Mouse (Mus musculus): ENCODE data around the gene Nr1d1.
"Not testable (repeated sequence)": the region's sequence is repeated elsewhere in the genome, so short reads cannot be mapped to it uniquely, and the experiment has no call there.

Gene Nr1d1

GRCm38 (mm10) chr11:98738925-98739324 lies 36.2 kb downstream of the Nr1d1 start:
- no peak for DNase-seq (ENCODE audit: low spot score in 2 of 2)

GRCm38 (mm10) chr11:98738428-98738911 lies 36.7 kb downstream of the Nr1d1 start:
- DNase-seq (ENCODE audit: low spot score in 2 of 2), result no peak

- DNase-seq (ENCODE audit: low spot score in 2 of 2), result not testable (repeated sequence)
Observed at GRCm38 (mm10) chr11:98737220-98737619, 37.9 kb downstream of the Nr1d1 start.

- DNase-seq (ENCODE audit: low spot score in 2 of 2), result no peak
Observed at GRCm38 (mm10) chr11:98736176-98736575, 39.0 kb downstream of the Nr1d1 start.

GRCm38 (mm10) chr11:98735111-98735510 lies 40.0 kb downstream of the Nr1d1 start:
- no peak for DNase-seq (ENCODE audit: low spot score in 2 of 2)

- DNase-seq (ENCODE audit: low spot score in 2 of 2), result no peak
Observed at GRCm38 (mm10) chr11:98734020-98734419, 41.1 kb downstream of the Nr1d1 start.

GRCm38 (mm10) chr11:98731134-98731533 lies 44.0 kb downstream of the Nr1d1 start:
- DNase-seq (ENCODE audit: low spot score in 2 of 2), result no peak

- no peak for DNase-seq (ENCODE audit: low spot score in 2 of 2)
Observed at GRCm38 (mm10) chr11:98730727-98731126, 44.4 kb downstream of the Nr1d1 start.

- DNase-seq (ENCODE audit: low spot score in 2 of 2), result peak; percentile 64 to 77
Observed at GRCm38 (mm10) chr11:98729119-98729588, 46.0 kb downstream of the Nr1d1 start, which contains the start of gene Med24. Gene Med24, minus strand, starts transcription at chr11:98729435.

GRCm38 (mm10) chr11:98725926-98726506 lies 49.1 kb downstream of the Nr1d1 start:
- DNase-seq (ENCODE audit: low spot score in 2 of 2), result no peak

- DNase-seq (ENCODE audit: low spot score in 2 of 2), result no peak
Observed at GRCm38 (mm10) chr11:98723098-98723497, 52.0 kb downstream of the Nr1d1 start.

- no peak for DNase-seq (ENCODE audit: low spot score in 2 of 2)
Observed at GRCm38 (mm10) chr11:98721458-98722226, 53.5 kb downstream of the Nr1d1 start.

GRCm38 (mm10) chr11:98720756-98721155 lies 54.4 kb downstream of the Nr1d1 start:
- no peak for DNase-seq (ENCODE audit: low spot score in 2 of 2)
